Mouse (Mus musculus): ENCODE results near the gene Tas1r1.

- TF ChIP-seq POLR2A (IDR thresholded peaks at IDR 0.05; ENCODE audit: low read depth, low read length) (no peak), CTCF (IDR thresholded peaks at IDR 0.05; ENCODE audit: extremely low read depth, insufficient read depth, insufficient read length, insufficient replicate concordance) (no peak)
These were observed 38.8 kb upstream of the Tas1r1 start for GRCm38 (mm10) chr4:152077191-152077590.
